Mouse (Mus musculus) spleen, postnatal 36 days (tissue): ENCODE measurements around the gene Vps41.

Experiments
- DNase-seq, 2 experiments: peaks; one replicate each; pipeline ENCODE4 v3.0.0; 2022; ENCODE audit warnings: low spot score in 2 of 2, mixed read lengths in 1 of 2

Gene Vps41

GRCm38 (mm10) chr13:18717185-18717584, at the start of gene Vps41:
Gene Vps41, plus strand, starts transcription at chr13:18717286.
- peak; percentile 80 to 86 for DNase-seq

DNA sequence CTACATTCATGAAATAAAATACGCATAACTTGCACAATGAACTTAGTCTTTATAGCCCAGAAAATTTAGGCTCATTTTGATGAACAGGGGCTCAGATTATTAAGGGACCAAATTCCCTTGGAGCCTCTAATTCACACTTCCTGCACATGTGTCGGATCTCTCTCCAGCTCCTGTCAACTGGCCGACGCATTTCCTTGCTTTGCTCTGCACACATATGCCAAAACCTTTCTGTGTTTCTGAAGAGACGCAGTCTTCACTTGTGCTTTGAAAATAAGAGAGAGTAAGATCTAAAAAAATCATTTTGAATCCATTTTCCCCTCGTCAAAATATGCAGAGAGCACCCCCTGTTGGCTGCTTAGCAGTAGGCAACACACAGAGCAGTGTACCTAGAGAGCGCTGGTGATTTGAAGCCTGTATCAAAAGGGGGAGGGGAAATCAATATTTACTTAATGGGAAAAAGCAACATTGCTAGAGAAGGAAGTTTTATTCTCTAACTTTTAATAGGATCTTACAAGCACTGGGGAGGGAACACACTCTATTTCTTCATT, 18.5 kb upstream of the Vps41 start:
- DNase-seq: no peak

GRCm38 (mm10) chr13:18711685-18712084, 5.4 kb upstream of the Vps41 start:
- no peak for DNase-seq

GRCm38 (mm10) chr13:18716707-18717106, 379 bp upstream of the Vps41 start:
- no peak for DNase-seq

GRCm38 (mm10) chr13:18718461-18718860, 1.4 kb downstream of the Vps41 start:
- DNase-seq: no peak

DNA sequence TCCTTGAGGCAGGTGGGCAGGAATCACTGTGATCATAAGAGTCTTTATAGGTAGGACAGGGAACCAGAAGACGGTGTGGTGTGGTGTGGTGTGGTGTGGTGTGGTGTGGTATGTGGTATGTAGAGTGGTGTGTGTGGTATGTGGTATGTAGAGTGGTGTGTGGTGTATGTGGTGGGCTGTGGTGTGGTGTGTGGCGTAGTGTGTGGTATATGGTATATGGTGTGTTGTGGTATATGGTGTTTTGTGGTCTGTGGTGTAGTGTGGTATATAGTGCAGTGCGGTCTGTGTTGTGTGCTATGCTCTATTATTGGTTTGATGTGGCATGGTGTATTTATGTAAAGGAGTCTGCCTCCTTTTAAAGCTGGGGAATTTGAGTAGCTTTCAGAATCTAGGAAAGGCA, 13.6 kb downstream of the Vps41 start:
- no peak for DNase-seq

DNA sequence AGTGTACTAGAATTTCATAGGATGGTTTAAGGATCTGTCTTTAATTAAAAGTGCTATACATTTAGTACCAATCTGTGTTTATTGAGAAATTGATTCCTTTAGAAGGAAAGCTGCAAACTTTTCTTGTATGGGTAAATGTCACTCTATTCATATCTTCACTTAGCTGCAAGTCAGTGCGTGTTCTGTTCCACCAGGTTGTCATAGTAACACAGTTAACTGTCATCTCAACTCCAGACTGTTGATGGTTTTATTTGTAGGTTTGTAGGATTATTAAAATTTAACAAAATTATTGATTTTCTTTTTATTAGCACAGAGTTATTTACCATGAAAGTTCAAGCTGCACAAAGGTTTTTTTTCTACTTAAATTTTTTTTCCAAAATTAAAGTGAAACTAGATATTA, 19.5 kb downstream of the Vps41 start:
- no peak for DNase-seq

GRCm38 (mm10) chr13:18743575-18744265, 26.6 kb downstream of the Vps41 start:
- no peak for DNase-seq

DNA sequence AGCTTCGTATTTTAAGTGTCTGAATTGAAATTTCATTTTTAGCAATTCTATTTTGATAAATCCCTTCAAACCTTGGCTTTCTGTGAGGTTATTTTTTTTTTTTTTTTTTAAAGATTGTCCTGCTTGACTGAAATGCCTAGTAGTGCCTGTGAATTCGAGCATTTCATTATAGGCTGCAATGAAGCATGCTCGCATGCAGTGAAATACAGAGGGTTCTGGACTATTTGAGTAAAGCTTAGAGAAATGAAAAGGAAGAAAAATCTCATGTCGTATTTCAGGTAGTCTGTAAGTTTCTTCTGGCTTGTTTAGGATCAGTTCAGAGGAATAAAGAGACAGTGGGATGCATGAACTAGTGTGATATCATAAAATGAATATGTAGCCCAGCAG, 27.2 kb downstream of the Vps41 start:
- DNase-seq: no peak

DNA sequence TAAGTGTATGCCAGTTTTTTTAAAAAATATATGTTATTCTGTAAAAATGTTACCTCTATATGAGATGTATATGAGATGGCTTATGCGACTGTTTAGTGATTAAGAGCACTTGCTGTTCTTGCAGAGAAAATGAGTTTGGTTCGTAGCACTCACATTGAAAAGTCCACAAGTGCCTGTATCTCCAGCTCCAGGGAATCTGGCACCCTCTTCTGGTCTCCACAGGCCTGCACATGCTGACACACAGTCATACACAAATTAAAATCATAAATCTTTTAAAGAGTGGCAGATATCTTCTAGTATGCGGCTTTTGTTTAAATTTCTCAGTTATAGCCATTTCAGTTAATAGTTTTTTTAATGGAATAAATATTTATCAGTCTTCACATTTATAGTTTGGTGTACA, 40.9 kb downstream of the Vps41 start:
- no peak for DNase-seq

DNA sequence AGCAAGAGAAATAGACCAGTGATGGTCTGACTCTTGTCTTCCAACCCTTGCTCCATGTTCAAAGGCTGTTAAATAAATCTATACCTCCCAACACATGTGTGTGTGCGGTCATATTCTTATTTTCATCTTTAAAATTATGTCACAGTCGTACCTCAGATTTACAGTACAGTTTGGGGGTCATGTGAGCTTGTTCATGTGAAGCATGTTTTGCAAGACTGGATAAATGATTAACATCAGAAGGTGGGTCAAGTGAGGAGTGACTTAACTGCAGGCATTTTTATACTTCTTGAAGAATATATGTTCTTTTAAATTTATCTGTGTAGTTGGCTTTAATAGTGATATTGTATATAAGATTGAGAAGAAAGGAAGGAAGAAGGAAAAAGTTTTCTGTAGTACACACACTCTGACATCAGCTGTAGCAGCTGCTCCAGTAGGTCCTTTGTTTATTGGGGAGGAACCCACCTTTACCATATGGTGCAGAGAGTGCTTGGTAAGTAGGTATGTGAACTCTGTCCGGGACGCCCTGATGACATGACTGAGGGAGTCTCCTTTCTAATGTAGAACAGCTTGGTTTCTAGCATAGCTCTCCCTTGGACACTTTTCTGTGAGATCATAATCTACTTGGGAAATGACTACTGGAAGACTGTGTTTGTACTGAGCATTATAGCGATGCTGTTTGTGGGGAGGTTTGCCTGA, 42.4 kb downstream of the Vps41 start:
- no peak for DNase-seq

DNA sequence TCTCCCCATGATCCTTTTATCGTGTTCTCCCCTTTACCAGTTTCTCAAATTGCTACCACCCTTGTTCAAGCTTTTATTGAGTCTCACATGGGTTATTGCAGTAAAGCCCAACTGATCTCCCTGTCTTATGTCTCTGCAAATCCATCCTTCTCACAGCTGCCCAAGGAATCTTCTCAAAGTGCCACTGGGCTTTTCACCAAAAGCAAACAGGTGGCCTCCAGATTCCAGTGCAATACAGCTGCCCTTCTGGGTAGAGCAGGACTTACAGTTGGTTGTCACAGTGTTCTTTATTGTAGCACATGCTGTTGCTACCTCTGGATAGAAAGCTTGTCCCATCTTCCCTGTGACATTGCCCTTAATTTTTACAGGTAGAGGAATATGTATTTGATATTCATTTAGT, 44.4 kb downstream of the Vps41 start:
- no peak for DNase-seq

DNA sequence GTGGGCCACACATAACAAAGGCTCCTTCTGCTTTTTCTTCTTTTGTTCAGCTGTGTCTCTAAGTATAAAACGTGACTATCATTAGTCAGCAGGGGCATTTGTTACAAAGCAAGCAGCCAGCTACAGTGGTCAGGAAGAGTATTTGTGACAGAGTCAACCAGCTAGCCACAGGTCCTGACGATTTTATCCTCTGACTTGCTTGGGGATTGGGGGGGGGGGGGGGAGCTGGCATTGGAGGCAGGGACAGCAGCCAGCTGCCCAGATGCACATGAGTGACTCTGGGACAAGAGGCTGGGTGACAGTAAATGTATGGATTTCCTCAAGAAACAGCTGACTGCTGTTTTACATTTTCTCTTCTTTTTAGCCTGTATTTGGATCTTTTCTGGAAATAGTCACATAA, 50.8 kb downstream of the Vps41 start:
- no peak for DNase-seq

- DNase-seq: no peak
These were observed 51.4 kb downstream of the Vps41 start for GRCm38 (mm10) chr13:18768495-18768894.

- no peak for DNase-seq
These were observed 56.5 kb downstream of the Vps41 start for GRCm38 (mm10) chr13:18773437-18774198.

- peak; percentile 71 to 73 for DNase-seq
These were observed 64.2 kb downstream of the Vps41 start for GRCm38 (mm10) chr13:18781250-18781649.

DNA sequence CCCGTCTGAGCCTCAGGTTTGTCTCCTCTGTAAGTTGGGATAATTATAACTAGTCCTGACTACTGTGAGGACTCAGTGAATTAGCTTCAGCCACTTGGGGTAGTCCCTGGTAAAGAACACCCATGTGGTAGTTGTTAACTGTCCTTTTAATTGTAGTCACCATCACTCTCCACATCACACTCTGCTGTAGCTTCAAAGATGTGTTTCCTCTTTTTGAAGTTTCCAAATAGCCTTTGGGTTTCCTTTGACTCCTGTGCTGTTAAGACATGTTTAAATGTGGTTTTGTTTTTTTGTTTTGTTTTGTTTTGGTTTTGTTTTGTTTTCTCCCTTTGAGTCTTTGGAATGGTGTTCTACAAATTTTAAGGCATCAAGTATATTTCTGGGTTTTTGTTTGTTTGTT, 68.6 kb downstream of the Vps41 start:
- DNase-seq: no peak

- DNase-seq: no peak
These were observed 71.0 kb downstream of the Vps41 start for GRCm38 (mm10) chr13:18788040-18788439.

DNA sequence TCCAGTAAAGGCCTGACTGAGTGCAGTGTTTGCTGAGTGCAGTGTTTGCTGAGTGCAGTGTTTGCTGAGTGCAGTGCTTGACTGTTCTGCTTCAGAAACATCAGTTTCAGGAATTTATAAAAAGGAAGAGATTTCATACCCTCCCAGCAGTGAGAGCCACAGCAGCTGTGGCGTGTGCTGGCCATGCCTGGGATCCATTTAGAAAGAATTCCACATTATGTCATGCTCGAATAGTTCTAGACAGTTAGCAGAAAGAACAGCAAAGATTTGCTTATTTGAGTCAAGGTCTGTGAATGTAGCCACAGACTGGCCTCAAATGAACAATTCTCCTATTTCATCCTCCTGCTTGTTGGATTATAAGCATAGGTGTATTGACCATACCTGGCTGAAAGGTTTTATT, 71.6 kb downstream of the Vps41 start:
- no peak for DNase-seq

GRCm38 (mm10) chr13:18789662-18790061, 72.6 kb downstream of the Vps41 start:
- no peak for DNase-seq

- no peak for DNase-seq
These were observed 73.0 kb downstream of the Vps41 start for GRCm38 (mm10) chr13:18790086-18790485.

- no peak for DNase-seq
These were observed 74.2 kb downstream of the Vps41 start for GRCm38 (mm10) chr13:18791314-18791713.

- no peak for DNase-seq
These were observed 74.6 kb downstream of the Vps41 start for GRCm38 (mm10) chr13:18791724-18792123.
